12 mouse cellular contexts compared by ENCODE assay signal in genomic region chr13:57637606-57638132, GRCm38 (mm10).
DNase-seq lines count a peak whose midpoint lies in the region; ATAC-seq and TF ChIP-seq lines count a peak whose summit lies in the region.
"Had no signal": no experiment of that assay in that cellular context is flagged by ENCODE, and none has a peak within 500 bp of the region (broad histone marks: within the 10 kb centered on the region; RNA-seq: fewer than 3 reads in every experiment).

No protein-coding gene starts in this region.

- H3K9me3 ChIP-seq in forebrain, embryonic 15.5 days, result no peaks in the 10 kb centered on the region
- H3K9me3 ChIP-seq in forebrain, embryonic 11.5 days (ENCODE audit: control insufficient read depth, low read length), result no peaks in the 10 kb centered on the region
- no peaks in the 10 kb centered on the region for H3K9me3 ChIP-seq in hindbrain, postnatal 0 days (ENCODE audit: low read length)
- H3K9me3 ChIP-seq in hindbrain, embryonic 12.5 days (replicated peaks), result 0 out of 2 replicates have a peak, but pooled peaks cover 5% of the 10 kb centered on the region
- H3K9me3 ChIP-seq in neural tube, embryonic 13.5 days, result no peaks in the 10 kb centered on the region
- H3K9me3 ChIP-seq: heart, embryonic 12.5 days; intestine, embryonic 15.5 days; limb, embryonic 15.5 days had no signal

- DNase-seq in forebrain, embryonic 11.5 days (ENCODE audit: low spot score), result no peak
- no peak for DNase-seq in hindbrain, postnatal 0 days (ENCODE audit: low spot score)
- DNase-seq in neural tube, embryonic 10.5 days (ENCODE audit: extremely low spot score, low spot score), result no peak
- DNase-seq in kidney, adult 11 months, result no peak
- no peak for DNase-seq in heart, postnatal 4 days
- DNase-seq: thymus, postnatal 36 days had no signal

- no peak overlapping the region for H3K9ac ChIP-seq in forebrain, embryonic 15.5 days (replicated peaks)
- no peak overlapping the region for H3K9ac ChIP-seq in forebrain, embryonic 11.5 days (ENCODE audit: low read length)
- no peak overlapping the region for H3K9ac ChIP-seq in hindbrain, postnatal 0 days (replicated peaks; ENCODE audit: low read length)
- H3K9ac ChIP-seq in hindbrain, embryonic 12.5 days, result no peak overlapping the region
- H3K9ac ChIP-seq in neural tube, embryonic 13.5 days, result no peak overlapping the region
- H3K9ac ChIP-seq: heart, embryonic 12.5 days; intestine, embryonic 15.5 days; limb, embryonic 15.5 days had no signal

- TF ChIP-seq CTCF in hindbrain, postnatal 0 days (IDR thresholded peaks at IDR 0.05; ENCODE audit: low read depth), result no peak

- no peak for ATAC-seq in forebrain, embryonic 15.5 days (replicated peaks)
- ATAC-seq in forebrain, embryonic 11.5 days (replicated peaks; ENCODE audit: low FRiP score), result no peak
- ATAC-seq in hindbrain, postnatal 0 days, result no peak
- no peak for ATAC-seq in hindbrain, embryonic 12.5 days (ENCODE audit: low FRiP score)
- no peak for ATAC-seq in neural tube, embryonic 13.5 days (ENCODE audit: low read depth)
- ATAC-seq: intestine, embryonic 15.5 days had no signal

- no peaks in the 10 kb centered on the region for H3K27me3 ChIP-seq in forebrain, embryonic 15.5 days
- no peaks in the 10 kb centered on the region for H3K27me3 ChIP-seq in forebrain, embryonic 11.5 days (ENCODE audit: control insufficient read depth, insufficient read depth, low read length)
- no peaks in the 10 kb centered on the region for H3K27me3 ChIP-seq in hindbrain, postnatal 0 days (ENCODE audit: insufficient read depth, low read length)
- H3K27me3 ChIP-seq in hindbrain, embryonic 12.5 days, result no peaks in the 10 kb centered on the region
- H3K27me3 ChIP-seq in neural tube, embryonic 13.5 days, result no peaks in the 10 kb centered on the region
- H3K27me3 ChIP-seq: heart, embryonic 12.5 days; intestine, embryonic 15.5 days; limb, embryonic 15.5 days had no signal

- peaks cover 32% of the 10 kb centered on the region for H3K4me1 ChIP-seq in forebrain, embryonic 15.5 days
- no peaks in the 10 kb centered on the region; the same call in 1 of the 2 replicates for H3K4me1 ChIP-seq in forebrain, embryonic 11.5 days (replicated peaks; ENCODE audit: control insufficient read depth, insufficient read depth, low read length)
- H3K4me1 ChIP-seq in hindbrain, postnatal 0 days (ENCODE audit: insufficient read depth, low read length), result no peaks in the 10 kb centered on the region
- peaks cover 10% of the 10 kb centered on the region; the same call in 1 of the 2 replicates for H3K4me1 ChIP-seq in hindbrain, embryonic 12.5 days
- peaks cover 34% of the 10 kb centered on the region for H3K4me1 ChIP-seq in neural tube, embryonic 13.5 days (replicated peaks)
- H3K4me1 ChIP-seq: intestine, embryonic 15.5 days; limb, embryonic 15.5 days had no signal

- 56% methylated on average over 15 of the region's 15 CpGs for WGBS in forebrain, embryonic 15.5 days
- WGBS in forebrain, embryonic 11.5 days, result 87% methylated on average over 15 of the region's 15 CpGs
- 63% methylated on average over 15 of the region's 15 CpGs for WGBS in hindbrain, postnatal 0 days
- 79% methylated on average over 15 of the region's 15 CpGs for WGBS in hindbrain, embryonic 12.5 days
- WGBS in neural tube, embryonic 13.5 days, result 64% methylated on average over 15 of the region's 15 CpGs

- no peak overlapping the region for H3K4me3 ChIP-seq in forebrain, embryonic 15.5 days
- no peak overlapping the region for H3K4me3 ChIP-seq in forebrain, embryonic 11.5 days (ENCODE audit: low read depth, low read length)
- H3K4me3 ChIP-seq in hindbrain, postnatal 0 days (ENCODE audit: low read length), result no peak overlapping the region
- H3K4me3 ChIP-seq in hindbrain, embryonic 12.5 days, result no peak overlapping the region
- no peak overlapping the region for H3K4me3 ChIP-seq in neural tube, embryonic 13.5 days
- H3K4me3 ChIP-seq: heart, embryonic 12.5 days; intestine, embryonic 15.5 days; limb, embryonic 15.5 days had no signal

- no peak overlapping the region for H3K4me2 ChIP-seq in forebrain, embryonic 15.5 days (replicated peaks)
- no peak overlapping the region for H3K4me2 ChIP-seq in forebrain, embryonic 11.5 days (ENCODE audit: low read depth, low read length, severe bottlenecking)
- H3K4me2 ChIP-seq in hindbrain, postnatal 0 days (ENCODE audit: low read depth, low read length), result no peak overlapping the region
- H3K4me2 ChIP-seq in hindbrain, embryonic 12.5 days (replicated peaks), result no peak overlapping the region
- peak overlapping the region; percentile 13; the same call in 1 of the 2 replicates for H3K4me2 ChIP-seq in neural tube, embryonic 13.5 days
- H3K4me2 ChIP-seq: heart, embryonic 12.5 days; intestine, embryonic 15.5 days; limb, embryonic 15.5 days had no signal

- no peaks in the 10 kb centered on the region for H3K36me3 ChIP-seq in forebrain, embryonic 15.5 days
- H3K36me3 ChIP-seq in forebrain, embryonic 11.5 days (ENCODE audit: control insufficient read depth, insufficient read depth, low read length), result no peaks in the 10 kb centered on the region
- no peaks in the 10 kb centered on the region for H3K36me3 ChIP-seq in hindbrain, postnatal 0 days (ENCODE audit: insufficient read depth, low read length)
- H3K36me3 ChIP-seq in hindbrain, embryonic 12.5 days, result no peaks in the 10 kb centered on the region
- no peaks in the 10 kb centered on the region for H3K36me3 ChIP-seq in neural tube, embryonic 13.5 days
- H3K36me3 ChIP-seq: heart, embryonic 12.5 days; intestine, embryonic 15.5 days; limb, embryonic 15.5 days had no signal

- peak overlapping the region; percentile 81 for H3K27ac ChIP-seq in forebrain, embryonic 15.5 days (replicated peaks)
- no peak overlapping the region for H3K27ac ChIP-seq in forebrain, embryonic 11.5 days (ENCODE audit: low read depth, low read length)
- H3K27ac ChIP-seq in hindbrain, postnatal 0 days, result peak overlapping the region; percentile 3; the same call in 1 of the 2 replicates
- H3K27ac ChIP-seq in hindbrain, embryonic 12.5 days, result no peak overlapping the region
- H3K27ac ChIP-seq in neural tube, embryonic 13.5 days (replicated peaks), result peak overlapping the region; percentile 81
- H3K27ac ChIP-seq: intestine, embryonic 15.5 days; limb, embryonic 15.5 days had no signal

Comparison
In these comparisons a context has a peak if more than half of its experiments do, and no peak if none do; other contexts are left out.
1. H3K27ac ChIP-seq: peak in forebrain, embryonic 15.5 days (single experiment), hindbrain, postnatal 0 days (single experiment) and neural tube, embryonic 13.5 days (single experiment); none in forebrain, embryonic 11.5 days (single experiment) and hindbrain, embryonic 12.5 days (single experiment).